In the genomic region with DNA sequence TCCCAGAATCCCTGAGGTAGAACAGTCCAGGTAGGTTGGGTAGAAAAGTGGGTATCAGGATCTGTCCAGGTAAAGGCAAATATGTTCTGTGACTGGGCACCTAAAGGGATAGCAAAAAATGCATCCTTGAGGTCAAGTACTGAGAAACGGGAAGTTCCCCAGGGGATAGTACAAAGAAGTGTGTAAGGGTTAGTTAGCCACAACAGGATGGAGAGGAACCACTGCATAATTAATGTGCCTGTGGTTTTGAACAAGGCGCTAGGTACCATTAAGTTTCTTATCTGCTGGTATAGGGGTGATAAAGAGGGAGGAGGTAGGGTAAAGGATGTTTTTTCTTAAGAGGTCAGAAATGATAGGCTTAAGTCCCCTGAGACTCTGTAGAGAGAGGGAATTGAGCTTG, we compare ENCODE assay signal across 11 mouse cellular contexts. TPM values are rescaled to one million over a fixed set of nuclear protein-coding genes. Genes with fewer than 3 reads are reported as not detected.
DNase-seq lines count a peak whose midpoint lies in the region; ATAC-seq lines count a peak whose summit lies in the region.
"Had no signal": no experiment of that assay in that cellular context is flagged by ENCODE, and none has a peak within 500 bp of the region (broad histone marks: within the 10 kb centered on the region; RNA-seq: fewer than 3 reads in every experiment).

No protein-coding gene starts in this region.

- DNase-seq in CD4-positive helper T cell, adult 2 months (ENCODE audit: low read depth, low spot score) = peak; percentile 22
- DNase-seq in MEL-GATA-1-ER (ENCODE audit: extremely low read depth, low read depth) = peak; percentile 0

- peak; percentile 96 for ATAC-seq in common myeloid progenitor, adult 5-6 weeks (replicated peaks; ENCODE audit: low read depth, poor library complexity, severe bottlenecking)
- peak; percentile 89 to 91 for ATAC-seq in hematopoietic stem cell, adult 5-6 weeks (replicated peaks in 1 of 2; ENCODE audit: insufficient read depth in 1 of 2, low FRiP score in 2 of 2, low TSS enrichment in 1 of 2, low read depth in 1 of 2, poor library complexity in 2 of 2, severe bottlenecking in 2 of 2)
- ATAC-seq in inflammation-experienced regulatory T-cells, adult 6 months = peak; percentile 91
- ATAC-seq in megakaryocyte progenitor cell, adult 5-6 weeks (replicated peaks; ENCODE audit: poor library complexity) = peak; percentile 80

RNA-seq across cellular contexts. Expression of a gene that starts 46.8 kb away (rescaled TPM):
- not detected in 2 replicates for total RNA-seq in common myeloid progenitor, adult 5-6 weeks (2017)
- total RNA-seq in hematopoietic stem cell, adult 5-6 weeks (2017) = 0.69 and 0.88 TPM in 2 replicates
- polyA plus RNA-seq in inflammation-experienced regulatory T-cells, adult 6 months (2017; shearing (Covaris generic)) = 10 to 100 TPM; 30.2 to 52.7 (median 50.1) TPM
- not detected in 2 replicates for total RNA-seq in megakaryocyte progenitor cell, adult 5-6 weeks (2015)
- total RNA-seq in megakaryocyte progenitor cell, adult 5-6 weeks (2017) = 0.75 TPM in 1 of 2 replicates, not detected in the other
- polyA plus RNA-seq: embryonic facial prominence, embryonic 13.5 days; erythroblast, embryonic 14.5 days; forebrain, embryonic 10.5 days; forebrain, embryonic 12.5 days; G1E had no signal

RNA-seq across cellular contexts. Expression of a gene that starts 53.1 kb away (rescaled TPM):
- total RNA-seq in common myeloid progenitor, adult 5-6 weeks (2017) = not detected in 2 replicates
- 1.2 and 4.2 TPM in 2 replicates for total RNA-seq in hematopoietic stem cell, adult 5-6 weeks (2017)
- polyA plus RNA-seq in inflammation-experienced regulatory T-cells, adult 6 months (2017; shearing (Covaris generic)) = 100 to 1,000 TPM; 232 to 267 (median 237) TPM
- 0.12 and 0.15 TPM in 2 replicates for total RNA-seq in megakaryocyte progenitor cell, adult 5-6 weeks (2015)
- total RNA-seq in megakaryocyte progenitor cell, adult 5-6 weeks (2017) = 0.08 TPM in 1 of 2 replicates, not detected in the other
- polyA plus RNA-seq: G1E had no signal

RNA-seq across cellular contexts. Expression of a gene that starts 53.2 kb away (rescaled TPM):
- 0.91 TPM in 1 of 2 replicates, not detected in the other for total RNA-seq in common myeloid progenitor, adult 5-6 weeks (2017)
- total RNA-seq in hematopoietic stem cell, adult 5-6 weeks (2017) = 6.6 and 9.1 TPM in 2 replicates
- polyA plus RNA-seq in inflammation-experienced regulatory T-cells, adult 6 months (2017; shearing (Covaris generic)) = 100 to 1,000 TPM in 1 of 3 experiments, 10 to 100 TPM in 2; 75.7 to 119 (median 99.7) TPM
- total RNA-seq in megakaryocyte progenitor cell, adult 5-6 weeks (2015) = 0.78 TPM in 1 of 2 replicates, not detected in the other
- 0.14 and 0.46 TPM in 2 replicates for total RNA-seq in megakaryocyte progenitor cell, adult 5-6 weeks (2017)
- polyA plus RNA-seq: embryonic facial prominence, embryonic 13.5 days; forebrain, embryonic 10.5 days; G1E had no signal

RNA-seq across cellular contexts. Expression of a gene that starts 53.2 kb away (rescaled TPM):
- total RNA-seq in common myeloid progenitor, adult 5-6 weeks (2017) = 0.39 and 0.41 TPM in 2 replicates
- 2.0 and 7.4 TPM in 2 replicates for total RNA-seq in hematopoietic stem cell, adult 5-6 weeks (2017)
- polyA plus RNA-seq in inflammation-experienced regulatory T-cells, adult 6 months (2017; shearing (Covaris generic)) = 100 to 1,000 TPM in 1 of 3 experiments, 10 to 100 TPM in 2; 66.1 to 118 (median 87.6) TPM
- 0.12 and 0.15 TPM in 2 replicates for total RNA-seq in megakaryocyte progenitor cell, adult 5-6 weeks (2015)
- total RNA-seq in megakaryocyte progenitor cell, adult 5-6 weeks (2017) = 0.08 and 1.1 TPM in 2 replicates
- polyA plus RNA-seq: G1E had no signal

Comparison
In these comparisons a context has a peak if more than half of its experiments do, and no peak if none do; other contexts are left out.
1. Peak in every context shown above with its lines: DNase-seq and ATAC-seq.